Mouse (Mus musculus) midbrain, embryonic 16.5 days (tissue): ENCODE data around the gene Zfp36l2. TPM values are rescaled to one million over a fixed set of nuclear protein-coding genes. Genes with fewer than 3 reads are reported as not detected.

Experiments used
- ATAC-seq: fragments of 200-750 bp; cut with Nextera tagmentation; 2 replicates; pipeline ENCODE4 v1.8.0; 2017; ENCODE audit warnings: moderate TSS enrichment
- H3K27ac ChIP-seq: fragments of 300-500 bp; sonication (generic); 2 replicates; pipeline ENCODE4 v1.5.1; 2014; ENCODE audit warnings: mild to moderate bottlenecking, low read length, mixed read lengths
- H3K27me3 ChIP-seq: fragments of 300-500 bp; sonication (generic); 2 replicates; pipeline ENCODE4 v1.6.1; 2014; ENCODE audit warnings: low read depth, low read length, mixed read lengths; ENCODE audit not compliant: control insufficient read depth, insufficient read depth
- H3K36me3 ChIP-seq: fragments of 300-500 bp; sonication (generic); 2 replicates; pipeline ENCODE4 v1.6.1; 2014; ENCODE audit warnings: mild to moderate bottlenecking, low read length, moderate library complexity, mixed read lengths; ENCODE audit not compliant: control insufficient read depth, insufficient read depth
- H3K4me1 ChIP-seq: fragments of 300-500 bp; sonication (generic); 2 replicates; pipeline ENCODE4 v1.6.1; 2014; ENCODE audit warnings: mild to moderate bottlenecking, low read length, mixed read lengths; ENCODE audit not compliant: control insufficient read depth, insufficient read depth
- H3K4me2 ChIP-seq: fragments of 300-500 bp; sonication (generic); 2 replicates; pipeline ENCODE4 v1.6.1; 2014; ENCODE audit warnings: mild to moderate bottlenecking, low read length, mixed read lengths
- H3K4me3 ChIP-seq: fragments of 300-500 bp; sonication (generic); 2 replicates; pipeline ENCODE4 v1.5.1; 2014; ENCODE audit warnings: low read depth, mild to moderate bottlenecking, low read length, moderate library complexity, mixed read lengths
- H3K9ac ChIP-seq: fragments of 300-500 bp; sonication (generic); 2 replicates; pipeline ENCODE4 v1.6.1; 2014; ENCODE audit warnings: low read depth, low read length, mixed read lengths
- H3K9me3 ChIP-seq: fragments of 300-500 bp; sonication (generic); replicated peaks from 2 replicates; pipeline ENCODE4 v1.6.1; 2014; ENCODE audit warnings: mild to moderate bottlenecking, low read length, mixed read lengths; ENCODE audit not compliant: control insufficient read depth, poor library complexity, severe bottlenecking
- WGBS: fragments of 180-500 bp; shearing (Covaris S2); extraction: QIAGEN DNeasy Blood & Tissue Kit; methylation state at CpG from one replicate; pipeline ENCODE4 v1.1.7; 2014; 5-methylcytosine and 5-hydroxymethylcytosine counted together
- polyA plus RNA-seq: library from polyadenylated mRNA; unstranded; fragments of >200 nt; fragmentation: Nextera tagmentation; extraction: Ambion mirVana; gene quantifications from 2 replicates; pipeline ENCODE4 v1.2.1, GENCODE M21; 2015

The Zfp36l2 gene
- polyA plus RNA-seq, 1 experiment from 2014 or later: 3.6 TPM

DNA sequence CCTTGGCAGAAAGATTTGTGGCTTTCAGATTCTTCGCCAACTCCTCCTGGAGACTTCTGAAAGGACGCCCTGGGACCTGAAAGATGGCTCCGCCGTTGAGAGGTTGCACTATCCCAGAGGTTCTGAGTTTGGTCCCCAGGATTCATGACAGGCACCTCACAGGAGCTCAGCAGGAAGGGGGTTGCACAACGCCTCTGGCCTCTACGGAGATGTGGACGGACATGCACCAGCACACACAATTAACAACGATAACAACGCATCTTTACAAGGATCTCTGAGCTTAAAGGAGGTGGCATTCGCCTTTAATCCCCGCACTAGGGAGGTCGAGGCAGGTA, 29.3 kb downstream of the Zfp36l2 start:
- Histone ChIP-seq H3K4me2 (no peak overlapping the region), H3K36me3 (no peaks in the 10 kb centered on the region), H3K9me3 (no peaks in the 10 kb centered on the region), H3K4me3 (no peak overlapping the region), H3K4me1 (no peaks in the 10 kb centered on the region), H3K9ac (no peak overlapping the region), H3K27me3 (no peaks in the 10 kb centered on the region), H3K27ac (no peak overlapping the region)
- WGBS: 91% methylated on average over 12 of the region's 12 CpGs
- no peak for ATAC-seq

- no peak overlapping the region for H3K4me2 ChIP-seq
- 79% methylated on average over 6 of the region's 6 CpGs for WGBS
- no peaks in the 10 kb centered on the region for H3K36me3 ChIP-seq
- no peaks in the 10 kb centered on the region for H3K9me3 ChIP-seq
- no peak overlapping the region for H3K9ac ChIP-seq
- H3K27me3 ChIP-seq: no peaks in the 10 kb centered on the region
- H3K27ac ChIP-seq: no peak overlapping the region
- no peak overlapping the region for H3K4me3 ChIP-seq
- H3K4me1 ChIP-seq: no peaks in the 10 kb centered on the region
- ATAC-seq: no peak
Measured at GRCm38 (mm10) chr17:84157743-84158460, 29.8 kb downstream of the Zfp36l2 start.

DNA sequence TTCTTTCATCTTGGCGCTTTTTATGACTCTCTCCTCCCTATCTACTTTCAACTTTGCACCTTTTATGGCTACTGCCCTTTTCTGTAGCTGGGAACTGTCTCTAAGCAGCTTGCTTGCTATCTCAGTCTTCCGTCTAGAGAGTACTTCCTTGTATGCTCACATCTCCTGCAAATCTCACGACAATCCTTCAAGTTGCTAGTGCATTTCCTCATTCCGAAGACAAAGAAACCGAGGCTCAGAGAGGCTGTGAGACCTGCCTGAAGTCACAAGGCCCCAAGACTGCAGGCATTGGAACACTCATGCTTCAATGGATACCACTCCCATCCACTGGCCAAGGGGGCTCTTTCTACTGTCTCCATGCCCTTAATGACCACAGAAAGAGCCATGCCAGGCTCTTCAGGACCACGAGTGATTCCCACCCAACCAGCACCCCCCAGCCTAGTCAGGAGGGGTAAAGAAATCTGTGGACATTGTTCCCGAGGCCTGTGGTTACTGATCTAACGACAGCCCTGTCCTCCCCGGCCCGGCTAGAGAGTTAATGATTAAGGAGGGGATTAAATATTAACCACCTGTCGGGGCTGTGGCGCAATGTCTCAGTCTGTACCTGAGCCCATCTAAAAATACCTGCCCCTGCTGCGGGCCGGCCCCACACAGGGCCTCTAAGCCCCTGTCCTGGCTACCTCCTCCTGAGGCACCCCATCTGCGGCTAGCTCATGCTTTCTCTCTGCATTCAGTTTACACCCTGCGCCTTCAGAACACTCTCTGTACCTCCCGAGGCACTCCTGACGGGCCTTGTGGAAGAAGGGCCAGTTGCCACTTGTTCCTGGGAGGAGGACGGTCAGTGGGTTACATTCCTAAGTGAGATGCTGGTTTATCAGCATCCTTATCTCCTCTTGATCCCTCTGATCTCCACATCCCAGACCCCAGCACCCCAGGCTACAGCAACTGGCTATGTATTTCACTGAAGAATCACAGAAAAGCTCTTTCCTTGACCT, 30.7 kb downstream of the Zfp36l2 start:
- Histone ChIP-seq H3K27me3 (no peaks in the 10 kb centered on the region), H3K4me1 (no peaks in the 10 kb centered on the region), H3K36me3 (no peaks in the 10 kb centered on the region), H3K27ac (no peak overlapping the region), H3K9me3 (no peaks in the 10 kb centered on the region), H3K4me3 (no peak overlapping the region), H3K9ac (no peak overlapping the region), H3K4me2 (no peak overlapping the region)
- ATAC-seq: no peak
- WGBS: 44% methylated on average over 19 of the region's 19 CpGs

DNA sequence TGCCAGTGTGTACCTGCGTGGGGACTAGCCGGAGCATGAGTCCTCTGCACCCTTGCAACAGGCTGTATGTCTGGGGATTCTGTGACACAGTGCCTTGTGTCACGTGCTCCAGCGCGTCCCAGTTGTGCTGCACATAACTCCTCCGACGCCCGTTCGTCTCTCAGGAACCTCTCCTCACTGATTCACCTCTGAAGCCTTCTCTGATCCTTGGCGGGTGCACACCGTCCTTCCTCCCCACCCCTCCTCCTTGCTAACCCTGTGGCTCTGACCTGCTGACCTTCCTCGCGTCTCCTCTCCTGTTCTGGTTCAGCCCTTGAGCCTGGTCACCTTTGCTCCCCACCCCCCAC, 31.5 kb downstream of the Zfp36l2 start:
- Histone ChIP-seq H3K4me2 (no peak overlapping the region), H3K36me3 (no peaks in the 10 kb centered on the region), H3K27ac (no peak overlapping the region), H3K4me1 (no peaks in the 10 kb centered on the region), H3K9me3 (no peaks in the 10 kb centered on the region), H3K27me3 (no peaks in the 10 kb centered on the region), H3K4me3 (no peak overlapping the region), H3K9ac (no peak overlapping the region)
- no peak for ATAC-seq
- 58% methylated on average over 13 of the region's 13 CpGs for WGBS

- Histone ChIP-seq H3K27me3 (no peaks in the 10 kb centered on the region), H3K9ac (no peak overlapping the region), H3K4me2 (no peak overlapping the region), H3K36me3 (no peaks in the 10 kb centered on the region), H3K4me3 (no peak overlapping the region), H3K4me1 (no peaks in the 10 kb centered on the region), H3K27ac (no peak overlapping the region), H3K9me3 (no peaks in the 10 kb centered on the region)
- WGBS: 87% methylated on average over 8 of the region's 8 CpGs
- ATAC-seq: no peak
Measured at GRCm38 (mm10) chr17:84155516-84156226, 32.1 kb downstream of the Zfp36l2 start.

DNA sequence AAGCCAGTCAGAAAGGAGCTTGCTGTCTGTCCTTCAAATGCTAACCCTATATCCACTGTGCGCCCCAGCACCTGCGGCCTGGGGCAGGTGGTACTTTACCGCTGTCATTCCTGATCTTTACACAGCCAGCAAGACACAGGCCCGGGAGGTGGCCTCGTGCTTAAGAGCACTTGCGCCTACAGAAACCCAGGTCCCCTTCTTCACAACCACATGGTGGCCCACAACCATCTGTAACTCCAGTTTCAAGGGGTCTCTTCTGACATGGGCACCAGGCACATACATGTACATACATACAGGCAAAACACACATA, 32.8 kb downstream of the Zfp36l2 start:
- Histone ChIP-seq H3K27ac (no peak overlapping the region), H3K4me1 (no peaks in the 10 kb centered on the region), H3K27me3 (no peaks in the 10 kb centered on the region), H3K4me2 (no peak overlapping the region), H3K4me3 (no peak overlapping the region), H3K36me3 (no peaks in the 10 kb centered on the region), H3K9ac (no peak overlapping the region), H3K9me3 (no peaks in the 10 kb centered on the region)
- 94% methylated on average over 6 of the region's 6 CpGs for WGBS
- no peak for ATAC-seq

- H3K36me3 ChIP-seq: no peaks in the 10 kb centered on the region
- WGBS: 88% methylated on average over 11 of the region's 11 CpGs
- no peak for ATAC-seq
- H3K27me3 ChIP-seq: no peaks in the 10 kb centered on the region
- no peak overlapping the region for H3K9ac ChIP-seq
- H3K4me3 ChIP-seq: no peak overlapping the region
- H3K9me3 ChIP-seq: no peaks in the 10 kb centered on the region
- H3K27ac ChIP-seq: no peak overlapping the region
- no peaks in the 10 kb centered on the region for H3K4me1 ChIP-seq
- no peak overlapping the region for H3K4me2 ChIP-seq
Measured at GRCm38 (mm10) chr17:84154302-84155028, 33.3 kb downstream of the Zfp36l2 start.

DNA sequence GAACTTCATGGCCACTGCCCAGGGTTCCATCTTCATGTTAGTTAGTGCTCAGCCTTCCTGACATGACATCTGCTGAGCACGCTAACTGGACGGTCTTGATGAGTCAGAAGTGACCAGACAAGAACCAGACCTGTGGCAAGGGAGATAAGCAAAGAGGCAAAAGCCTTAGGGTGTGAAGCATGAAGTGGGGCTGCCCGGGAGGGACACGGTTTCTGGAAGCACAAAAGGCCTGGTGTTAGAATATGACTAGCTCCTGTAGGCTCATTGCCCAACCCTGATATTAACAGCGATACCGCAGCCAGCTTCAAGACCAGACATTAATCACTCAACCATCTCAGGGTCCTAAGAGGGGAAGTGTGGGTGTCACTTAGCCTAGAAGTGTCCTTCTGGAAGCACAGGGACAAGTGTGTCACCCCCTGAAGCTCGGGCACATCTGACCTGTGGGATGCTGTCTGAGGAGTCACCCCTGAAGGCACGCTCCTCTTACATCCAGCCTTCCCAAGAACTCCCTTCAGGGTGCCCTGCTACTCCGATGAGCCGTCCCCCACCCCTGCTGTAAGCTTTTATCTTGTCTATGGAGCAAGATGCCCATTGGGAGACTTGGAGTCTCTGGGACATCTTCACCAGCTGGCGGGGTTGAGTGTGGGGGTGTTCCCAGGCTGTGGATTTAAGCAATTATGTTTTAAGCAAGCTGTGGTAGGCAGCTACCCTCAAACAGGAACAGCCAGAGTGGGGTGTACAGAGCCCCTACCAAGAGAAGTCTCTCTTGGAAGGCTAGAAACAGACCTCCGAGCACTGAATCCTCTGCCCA, 34.6 kb downstream of the Zfp36l2 start:
- no peaks in the 10 kb centered on the region for H3K36me3 ChIP-seq
- no peak overlapping the region for H3K9ac ChIP-seq
- no peaks in the 10 kb centered on the region for H3K4me1 ChIP-seq
- 85% methylated on average over 12 of the region's 12 CpGs for WGBS
- H3K4me2 ChIP-seq: no peak overlapping the region
- H3K27ac ChIP-seq: no peak overlapping the region
- ATAC-seq: no peak
- no peaks in the 10 kb centered on the region for H3K27me3 ChIP-seq
- H3K9me3 ChIP-seq: no peaks in the 10 kb centered on the region
- no peak overlapping the region for H3K4me3 ChIP-seq
